37 mouse cellular contexts compared by ENCODE assay signal in the genomic region with DNA sequence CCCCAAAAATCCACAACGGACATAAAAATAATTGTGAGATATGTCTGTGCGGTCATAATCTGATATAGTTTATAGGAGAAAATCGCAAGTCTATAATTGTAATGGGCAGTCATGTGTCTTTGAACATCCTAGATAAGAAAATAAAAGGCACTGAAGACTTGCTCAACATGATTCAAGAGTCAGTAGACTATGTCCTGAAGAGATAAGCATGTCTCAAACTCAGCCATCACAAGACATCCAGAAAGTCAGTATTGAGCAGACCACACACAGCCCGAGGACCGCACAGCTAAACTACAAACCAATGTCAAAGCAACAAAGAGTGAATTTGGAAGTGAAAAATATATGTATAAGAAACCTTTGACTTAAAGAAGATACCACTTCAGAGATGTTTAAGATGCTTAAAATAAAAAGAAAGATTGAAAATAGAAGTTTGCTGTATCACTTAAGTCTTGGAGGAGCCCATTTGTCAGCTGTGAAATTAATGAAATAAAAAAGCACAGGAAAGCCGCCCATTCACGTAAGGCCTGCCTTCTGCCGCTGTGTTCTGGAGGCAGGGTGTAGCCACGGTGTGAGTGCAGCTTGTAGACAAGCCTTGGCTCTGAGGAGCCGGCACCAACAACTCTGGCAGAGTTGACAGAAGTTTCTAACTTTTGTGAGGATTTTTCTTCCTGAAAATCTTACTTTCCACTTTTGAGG. TPM values are rescaled to one million over a fixed set of nuclear protein-coding genes. Genes with fewer than 3 reads are reported as not detected.
DNase-seq lines count a peak whose midpoint lies in the region; ATAC-seq lines count a peak whose summit lies in the region.
"Had no signal": no experiment of that assay in that cellular context is flagged by ENCODE, and none has a peak within 500 bp of the region (broad histone marks: within the 10 kb centered on the region; RNA-seq: fewer than 3 reads in every experiment).

No protein-coding gene starts in this region.

- no peak overlapping the region for H3K4me3 ChIP-seq in liver, embryonic 11.5 days (ENCODE audit: low read depth, low read length)
- H3K4me3 ChIP-seq: embryonic facial prominence, embryonic 13.5 days; forebrain, embryonic 10.5 days; forebrain, embryonic 15.5 days; hindbrain, embryonic 13.5 days; kidney, embryonic 15.5 days; layer of hippocampus, adult 2 months; left cerebral cortex, adult 2 months; limb, embryonic 12.5 days; midbrain, embryonic 10.5 days; myocyte had no signal

- H3K4me1 ChIP-seq in liver, embryonic 11.5 days (replicated peaks; ENCODE audit: control insufficient read depth, insufficient read depth, low read length), result peaks cover 19% of the 10 kb centered on the region
- H3K4me1 ChIP-seq: forebrain, embryonic 10.5 days; forebrain, embryonic 15.5 days; limb, embryonic 12.5 days had no signal

- no peaks in the 10 kb centered on the region for H3K36me3 ChIP-seq in liver, embryonic 11.5 days (ENCODE audit: control insufficient read depth, insufficient read depth, low read length)
- H3K36me3 ChIP-seq: embryonic facial prominence, embryonic 13.5 days; forebrain, embryonic 15.5 days had no signal

- no peaks in the 10 kb centered on the region for H3K9me3 ChIP-seq in liver, embryonic 11.5 days (ENCODE audit: control insufficient read depth, low read length)
- H3K9me3 ChIP-seq: embryonic facial prominence, embryonic 13.5 days; forebrain, embryonic 10.5 days; forebrain, embryonic 15.5 days; hindbrain, embryonic 13.5 days; kidney, embryonic 15.5 days; limb, embryonic 12.5 days; midbrain, embryonic 10.5 days had no signal

- H3K9ac ChIP-seq in liver, embryonic 11.5 days (ENCODE audit: low read depth, low read length), result no peak overlapping the region
- H3K9ac ChIP-seq: embryonic facial prominence, embryonic 13.5 days; forebrain, embryonic 15.5 days; hindbrain, embryonic 13.5 days; kidney, embryonic 15.5 days; limb, embryonic 12.5 days had no signal

- ATAC-seq in liver, embryonic 11.5 days (replicated peaks; ENCODE audit: low FRiP score), result peak; percentile 63
- 0 out of 2 replicates have a peak, but pooled peaks have one; percentile 18 for ATAC-seq in megakaryocyte progenitor cell, adult 5-6 weeks (replicated peaks; ENCODE audit: poor library complexity)
- ATAC-seq: forebrain, embryonic 15.5 days; Patski had no signal

- no peak overlapping the region for H3K27ac ChIP-seq in liver, embryonic 11.5 days (ENCODE audit: low read depth, low read length)
- H3K27ac ChIP-seq: embryonic facial prominence, embryonic 13.5 days; forebrain, embryonic 10.5 days; forebrain, embryonic 15.5 days; hindbrain, embryonic 13.5 days; kidney, embryonic 15.5 days; layer of hippocampus, adult 2 months; left cerebral cortex, adult 2 months; limb, embryonic 12.5 days; macrophage; midbrain, embryonic 10.5 days; stomach, postnatal 0 days had no signal

- DNase-seq in liver, embryonic 11.5 days (ENCODE audit: low spot score), result no peak
- DNase-seq in liver, result no peak
- peak; percentile 51 for DNase-seq in CD4-positive helper T cell, adult 2 months (ENCODE audit: low read depth, low spot score)
- DNase-seq in induced T-regulatory cell, adult 2 months (ENCODE audit: low read depth), result peak; percentile 59
- no peak for DNase-seq in cerebellum, postnatal 36 days
- DNase-seq in thymus, adult 18-20 months, result no peak
- DNase-seq: adrenal gland, postnatal 25 days; cerebellum, adult 11-12 months; cerebellum, adult 9-11 months; gastrocnemius, postnatal 25 days; heart, postnatal 4 days; kidney, adult 18-20 months; kidney, postnatal 25 days; lung, adult 2 months; lung, postnatal 10 days; right cerebral cortex, postnatal 25 days; spleen, adult 18-20 months; thymus, postnatal 14 days had no signal

- H3K4me2 ChIP-seq in liver, embryonic 11.5 days, result no peak overlapping the region
- H3K4me2 ChIP-seq: embryonic facial prominence, embryonic 13.5 days; forebrain, embryonic 15.5 days; heart, embryonic 11.5 days; hindbrain, embryonic 13.5 days; kidney, embryonic 15.5 days; limb, embryonic 12.5 days had no signal

- 68% methylated on average over 10 of the region's 10 CpGs for WGBS in liver, embryonic 11.5 days

- H3K27me3 ChIP-seq in liver, embryonic 11.5 days (replicated peaks; ENCODE audit: control insufficient read depth, insufficient read depth, low read length), result no peaks in the 10 kb centered on the region
- H3K27me3 ChIP-seq: embryonic facial prominence, embryonic 13.5 days; forebrain, embryonic 15.5 days; hindbrain, embryonic 13.5 days; kidney, embryonic 15.5 days; limb, embryonic 12.5 days; Patski had no signal

RNA-seq across cellular contexts. Expression of gene Gpr183, which starts 7.7 kb away (rescaled TPM):
- 3.2 and 3.9 TPM in 2 replicates for polyA plus RNA-seq in liver, embryonic 11.5 days (2014; fragmentation: Nextera tagmentation; extraction: Ambion mirVana)
- total RNA-seq in megakaryocyte progenitor cell, adult 5-6 weeks (2015), result 4.0 and 7.1 TPM in 2 replicates
- 2.2 and 3.5 TPM in 2 replicates for total RNA-seq in megakaryocyte progenitor cell, adult 5-6 weeks (2017)
- polyA plus RNA-seq: Patski had no signal

RNA-seq across cellular contexts. Expression of gene Gpr18, which starts 41.7 kb away (rescaled TPM):
- polyA plus RNA-seq in liver, embryonic 11.5 days (2014; fragmentation: Nextera tagmentation; extraction: Ambion mirVana), result not detected in 2 replicates
- total RNA-seq in megakaryocyte progenitor cell, adult 5-6 weeks (2015), result 0.68 and 2.1 TPM in 2 replicates
- 0.34 and 1.9 TPM in 2 replicates for total RNA-seq in megakaryocyte progenitor cell, adult 5-6 weeks (2017)
- total RNA-seq: gastrocnemius, adult 18-20 months; gastrocnemius, postnatal 25 days; heart, postnatal 4 days; layer of hippocampus, adult 2 months; layer of hippocampus, postnatal 14 days; left cerebral cortex, adult 2 months; left cerebral cortex, postnatal 25 days; midbrain, postnatal 0 days had no signal
- polyA plus RNA-seq: myocyte had no signal

Comparison
In these comparisons a context has a peak if more than half of its experiments do, and no peak if none do; other contexts are left out.
1. DNase-seq: peak in CD4-positive helper T cell, adult 2 months (single experiment) and induced T-regulatory cell, adult 2 months (single experiment); none in liver, embryonic 11.5 days (single experiment), liver (single experiment), cerebellum, postnatal 36 days (0 of 2) and thymus, adult 18-20 months (0 of 2).